Mouse (Mus musculus) MEL (cell line): Measurements from ENCODE around the gene Btbd16.

Experiments
- CHD2 ChIP-seq: IDR thresholded peaks from 2 replicates; pipeline ENCODE4 v1.6.1; 2011; ENCODE audit warnings: low read length, improper control_type of control experiment
- CTCF ChIP-seq, 3 experiments: IDR thresholded peaks in 2 of 3; conservative IDR thresholded peaks in 1 of 3; 2 replicates each; pipeline ENCODE4 v1.5.1; 2011 to 2012; ENCODE audit warnings: low read length in 3 of 3, low read depth in 2 of 3, mild to moderate bottlenecking in 2 of 3, improper control_type of control experiment in 1 of 3, inconsistent platforms in 1 of 3, mixed read lengths in 1 of 3, moderate library complexity in 1 of 3; ENCODE audit not compliant: control insufficient read depth in 1 of 3, insufficient read depth in 1 of 3, poor library complexity in 1 of 3, severe bottlenecking in 1 of 3
- EP300 ChIP-seq, 2 experiments: IDR thresholded peaks; 2 replicates each; pipeline ENCODE4 v1.6.1; 2011; ENCODE audit warnings: improper control_type of control experiment in 2 of 2, low read length in 2 of 2, low read depth in 1 of 2, mild to moderate bottlenecking in 1 of 2
- MAFK ChIP-seq: IDR thresholded peaks from 2 replicates; pipeline ENCODE4 v1.6.1; 2011; ENCODE audit warnings: low read depth, mild to moderate bottlenecking, low read length, improper control_type of control experiment, borderline replicate concordance
- MEF2A ChIP-seq: IDR thresholded peaks from 2 replicates; pipeline ENCODE4 v1.6.1; 2014; ENCODE audit warnings: low read depth, mild to moderate bottlenecking, inconsistent platforms, low read length, improper control_type of control experiment; ENCODE audit not compliant: poor library complexity, insufficient replicate concordance, severe bottlenecking; ENCODE audit errors: extremely low read depth
- POLR2A ChIP-seq, 2 experiments: IDR thresholded peaks; 2 replicates each; pipeline ENCODE4 v1.6.1; 2011 to 2012; ENCODE audit warnings: low read length in 2 of 2, mild to moderate bottlenecking in 2 of 2, control low read depth in 1 of 2, improper control_type of control experiment in 1 of 2, low read depth in 1 of 2, moderate library complexity in 1 of 2; ENCODE audit not compliant: control insufficient read depth in 1 of 2, insufficient read depth in 1 of 2, poor library complexity in 1 of 2
- POLR2AphosphoS2 ChIP-seq: IDR thresholded peaks from 2 replicates; pipeline ENCODE4 v1.6.1; 2011; ENCODE audit warnings: low read length, improper control_type of control experiment
- USF1 ChIP-seq: IDR thresholded peaks from 2 replicates; pipeline ENCODE4 v1.6.1; 2014; ENCODE audit warnings: low read depth, mild to moderate bottlenecking, inconsistent platforms, low read length, improper control_type of control experiment, moderate library complexity
- ZC3H11A ChIP-seq: IDR thresholded peaks from 2 replicates; pipeline ENCODE4 v1.6.1; 2012; ENCODE audit warnings: low read depth, mild to moderate bottlenecking, inconsistent platforms, low read length, improper control_type of control experiment
- ZMIZ1 ChIP-seq: IDR thresholded peaks from 2 replicates; pipeline ENCODE4 v1.6.1; 2012; ENCODE audit warnings: low read depth, mild to moderate bottlenecking, inconsistent platforms, low read length, improper control_type of control experiment, moderate library complexity
- ZNF384 ChIP-seq: IDR thresholded peaks from 2 replicates; pipeline ENCODE4 v1.6.1; 2012; ENCODE audit warnings: low read depth, mild to moderate bottlenecking, inconsistent platforms, low read length, improper control_type of control experiment

DNA sequence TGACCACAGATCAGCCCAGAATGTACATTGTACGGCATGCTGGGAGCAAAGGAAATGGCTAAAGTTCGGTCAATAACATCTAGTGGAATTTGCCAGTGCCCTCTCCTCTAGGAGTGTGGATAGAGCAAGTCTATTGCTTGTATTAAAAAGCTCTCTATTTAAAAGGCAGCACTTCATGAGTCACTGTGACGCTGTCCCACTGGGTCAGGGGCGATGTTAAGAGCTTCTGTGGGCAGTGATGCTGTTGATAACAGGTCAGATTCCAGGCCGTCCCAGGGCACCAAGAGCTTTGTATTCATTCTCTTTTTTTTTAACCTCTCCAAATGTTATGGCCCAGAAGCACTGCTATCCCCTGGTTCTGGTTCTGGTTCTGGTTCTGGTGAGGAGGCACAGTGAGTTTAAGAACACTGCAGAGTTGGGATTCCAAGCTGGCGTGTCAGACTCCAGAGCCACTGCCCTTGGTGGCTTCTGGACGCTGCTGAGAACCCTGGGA is 17.5 kb upstream of the Btbd16 start:
- TF ChIP-seq ZNF384 (no peak), POLR2A (IDR thresholded peaks at IDR 0.05; ENCODE audit: control insufficient read depth in 1 of 2, insufficient read depth in 1 of 2, low read depth in 1 of 2, low read length in 2 of 2, poor library complexity in 1 of 2) (no peak), CHD2 (no peak), ZMIZ1 (no peak), EP300 (IDR thresholded peaks at IDR 0.05; ENCODE audit: low read depth in 1 of 2, low read length in 2 of 2) (no peak), MAFK (no peak), USF1 (no peak), CTCF (IDR thresholded peaks at IDR 0.05 in 2 of 3, conservative IDR thresholded peaks at IDR 0.05 in 1 of 3; ENCODE audit: control insufficient read depth in 1 of 3, insufficient read depth in 1 of 3, low read depth in 2 of 3, low read length in 3 of 3, poor library complexity in 1 of 3, severe bottlenecking in 1 of 3) (no peak), ZC3H11A (no peak), POLR2AphosphoS2 (no peak), MEF2A (no peak)
